Mouse (Mus musculus) liver, embryonic 12.5 days (tissue): Measurements from ENCODE around the gene Cask. TPM values are rescaled to one million over a fixed set of nuclear protein-coding genes. Genes with fewer than 3 reads are reported as not detected.

Experiments used
- ATAC-seq: fragments of 200-750 bp; cut with Nextera tagmentation; 2 replicates; pipeline ENCODE4 v1.8.0; 2017; ENCODE audit warnings: moderate number of reproducible peaks, mild to moderate bottlenecking, moderate library complexity
- H3K27ac ChIP-seq: fragments of 300-500 bp; sonication (generic); 2 replicates; pipeline ENCODE4 v1.5.1; 2016; ENCODE audit warnings: mild to moderate bottlenecking
- H3K27me3 ChIP-seq: fragments of 300-500 bp; sonication (generic); replicated peaks from 2 replicates; pipeline ENCODE4 v1.6.1; 2016; ENCODE audit warnings: mild to moderate bottlenecking, moderate library complexity
- H3K36me3 ChIP-seq: fragments of 300-500 bp; sonication (generic); 2 replicates; pipeline ENCODE4 v1.6.1; 2016; ENCODE audit warnings: mild to moderate bottlenecking, moderate library complexity
- H3K4me1 ChIP-seq: fragments of 300-500 bp; sonication (generic); 2 replicates; pipeline ENCODE4 v1.6.1; 2016
- H3K4me2 ChIP-seq: fragments of 300-500 bp; sonication (generic); 2 replicates; pipeline ENCODE4 v1.6.1; 2016; ENCODE audit warnings: mild to moderate bottlenecking, moderate library complexity
- H3K4me3 ChIP-seq: fragments of 300-500 bp; sonication (generic); 2 replicates; pipeline ENCODE4 v1.5.1; 2016; ENCODE audit warnings: mild to moderate bottlenecking, moderate library complexity
- H3K9ac ChIP-seq: fragments of 300-500 bp; sonication (generic); 2 replicates; pipeline ENCODE4 v1.6.1; 2016; ENCODE audit warnings: mild to moderate bottlenecking, moderate library complexity
- H3K9me3 ChIP-seq: fragments of 300-500 bp; sonication (generic); replicated peaks from 2 replicates; pipeline ENCODE4 v1.6.1; 2016; ENCODE audit warnings: mild to moderate bottlenecking, moderate library complexity
- WGBS: fragments of 180-500 bp; shearing (Covaris S2); methylation state at CpG from one replicate; pipeline ENCODE4 v1.1.7; 2016; ENCODE audit not compliant: insufficient replicate concordance; 5-methylcytosine and 5-hydroxymethylcytosine counted together
- polyA plus RNA-seq: library from polyadenylated mRNA; unstranded; fragments of >200 nt; fragmentation: Nextera tagmentation; extraction: Ambion mirVana; gene quantifications from 2 replicates; pipeline ENCODE4 v1.2.1, GENCODE M21; 2016

Gene Cask
- polyA plus RNA-seq, 1 experiment from 2014 or later = 1.5 TPM

GRCm38 (mm10) chrX:13554504-13554903 is 296.7 kb downstream of the Cask start:
- no peak overlapping the region for H3K9ac ChIP-seq
- H3K36me3 ChIP-seq = no peaks in the 10 kb centered on the region
- no peak overlapping the region for H3K27ac ChIP-seq
- 52% methylated on average over 3 of the region's 3 CpGs for WGBS
- H3K4me3 ChIP-seq = no peak overlapping the region
- no peaks in the 10 kb centered on the region for H3K27me3 ChIP-seq
- no peaks in the 10 kb centered on the region for H3K9me3 ChIP-seq
- H3K4me1 ChIP-seq = 0 out of 2 replicates have a peak, but pooled peaks cover 4% of the 10 kb centered on the region
- no peak for ATAC-seq
- H3K4me2 ChIP-seq = no peak overlapping the region

GRCm38 (mm10) chrX:13552288-13552687 is 298.9 kb downstream of the Cask start:
- no peak overlapping the region for H3K27ac ChIP-seq
- H3K36me3 ChIP-seq = no peaks in the 10 kb centered on the region
- ATAC-seq = no peak
- H3K9ac ChIP-seq = no peak overlapping the region
- H3K4me1 ChIP-seq = 0 out of 2 replicates have a peak, but pooled peaks cover 4% of the 10 kb centered on the region
- no peak overlapping the region for H3K4me2 ChIP-seq
- H3K27me3 ChIP-seq = no peaks in the 10 kb centered on the region
- WGBS = 53% methylated on average over 2 of the region's 2 CpGs
- H3K4me3 ChIP-seq = no peak overlapping the region
- no peaks in the 10 kb centered on the region for H3K9me3 ChIP-seq

GRCm38 (mm10) chrX:13551566-13551965 is 299.6 kb downstream of the Cask start:
- no peak overlapping the region for H3K4me2 ChIP-seq
- 65% methylated on average over 4 of the region's 4 CpGs for WGBS
- no peak overlapping the region for H3K4me3 ChIP-seq
- no peaks in the 10 kb centered on the region for H3K36me3 ChIP-seq
- no peak overlapping the region for H3K9ac ChIP-seq
- H3K27me3 ChIP-seq = no peaks in the 10 kb centered on the region
- 0 out of 2 replicates have a peak, but pooled peaks cover 4% of the 10 kb centered on the region for H3K4me1 ChIP-seq
- no peaks in the 10 kb centered on the region for H3K9me3 ChIP-seq
- no peak overlapping the region for H3K27ac ChIP-seq
- no peak for ATAC-seq

GRCm38 (mm10) chrX:13549100-13549499 is 302.1 kb downstream of the Cask start:
- Histone ChIP-seq H3K9ac (no peak overlapping the region), H3K9me3 (no peaks in the 10 kb centered on the region), H3K27ac (no peak overlapping the region), H3K36me3 (no peaks in the 10 kb centered on the region), H3K4me3 (no peak overlapping the region), H3K27me3 (no peaks in the 10 kb centered on the region), H3K4me1 (no peaks in the 10 kb centered on the region), H3K4me2 (no peak overlapping the region)
- no peak for ATAC-seq
- WGBS = 75% methylated on average over 4 of the region's 4 CpGs

- H3K36me3 ChIP-seq = peaks cover 3% of the 10 kb centered on the region; the same call in 1 of the 2 replicates
- no peaks in the 10 kb centered on the region for H3K9me3 ChIP-seq
- ATAC-seq = no peak
- H3K4me2 ChIP-seq = no peak overlapping the region
- H3K4me3 ChIP-seq = no peak overlapping the region
- H3K27me3 ChIP-seq = no peaks in the 10 kb centered on the region; the same call in 1 of the 2 replicates
- no peak overlapping the region for H3K27ac ChIP-seq
- 83% methylated on average over 8 of the region's 8 CpGs for WGBS
- no peaks in the 10 kb centered on the region for H3K4me1 ChIP-seq
- no peak overlapping the region for H3K9ac ChIP-seq
Observed at GRCm38 (mm10) chrX:13521288-13521687, 329.9 kb downstream of the Cask start.

- H3K4me1 ChIP-seq = no peaks in the 10 kb centered on the region
- no peaks in the 10 kb centered on the region; the same call in 1 of the 2 replicates for H3K27me3 ChIP-seq
- H3K9ac ChIP-seq = no peak overlapping the region
- H3K9me3 ChIP-seq = no peaks in the 10 kb centered on the region
- no peak for ATAC-seq
- H3K4me3 ChIP-seq = no peak overlapping the region
- WGBS = 70% methylated on average over 4 of the region's 4 CpGs
- peaks cover 2% of the 10 kb centered on the region; the same call in 1 of the 2 replicates for H3K36me3 ChIP-seq
- H3K4me2 ChIP-seq = no peak overlapping the region
- H3K27ac ChIP-seq = no peak overlapping the region
Observed at GRCm38 (mm10) chrX:13520566-13520965, 330.6 kb downstream of the Cask start.

- Histone ChIP-seq H3K4me1 (no peaks in the 10 kb centered on the region), H3K9me3 (no peaks in the 10 kb centered on the region), H3K9ac (no peak overlapping the region), H3K27ac (no peak overlapping the region), H3K27me3 (no peaks in the 10 kb centered on the region; the same call in 1 of the 2 replicates), H3K4me2 (no peak overlapping the region), H3K36me3 (no peaks in the 10 kb centered on the region), H3K4me3 (no peak overlapping the region)
- ATAC-seq = no peak
- WGBS = 39% methylated on average over 5 of the region's 5 CpGs
Observed at GRCm38 (mm10) chrX:13519408-13519783, 331.8 kb downstream of the Cask start.

- Histone ChIP-seq H3K9me3 (no peaks in the 10 kb centered on the region), H3K27ac (no peak overlapping the region), H3K4me1 (no peaks in the 10 kb centered on the region), H3K27me3 (no peaks in the 10 kb centered on the region; the same call in 1 of the 2 replicates), H3K4me3 (no peak overlapping the region), H3K4me2 (no peak overlapping the region), H3K36me3 (no peaks in the 10 kb centered on the region), H3K9ac (no peak overlapping the region)
- WGBS = 30% methylated on average over 4 of the region's 4 CpGs
- no peak for ATAC-seq
Observed at GRCm38 (mm10) chrX:13518781-13519407, 332.3 kb downstream of the Cask start.

- H3K27ac ChIP-seq = no peak overlapping the region
- 40% methylated on average over 10 of the region's 10 CpGs for WGBS
- no peaks in the 10 kb centered on the region for H3K9me3 ChIP-seq
- H3K4me1 ChIP-seq = no peaks in the 10 kb centered on the region
- no peak overlapping the region for H3K9ac ChIP-seq
- no peak for ATAC-seq
- H3K4me3 ChIP-seq = no peak overlapping the region
- no peak overlapping the region for H3K4me2 ChIP-seq
- no peaks in the 10 kb centered on the region for H3K36me3 ChIP-seq
- no peaks in the 10 kb centered on the region; the same call in 1 of the 2 replicates for H3K27me3 ChIP-seq
Observed at GRCm38 (mm10) chrX:13518019-13518418, 333.1 kb downstream of the Cask start.

GRCm38 (mm10) chrX:13516451-13516850 is 334.7 kb downstream of the Cask start:
- H3K4me2 ChIP-seq = no peak overlapping the region
- no peak for ATAC-seq
- no peak overlapping the region for H3K27ac ChIP-seq
- H3K4me1 ChIP-seq = no peaks in the 10 kb centered on the region
- H3K9me3 ChIP-seq = no peaks in the 10 kb centered on the region
- H3K4me3 ChIP-seq = no peak overlapping the region
- H3K36me3 ChIP-seq = no peaks in the 10 kb centered on the region
- WGBS = 74% methylated on average over 6 of the region's 6 CpGs
- H3K27me3 ChIP-seq = no peaks in the 10 kb centered on the region; the same call in 1 of the 2 replicates
- H3K9ac ChIP-seq = no peak overlapping the region

GRCm38 (mm10) chrX:13513864-13514263 is 337.3 kb downstream of the Cask start:
- H3K27ac ChIP-seq = no peak overlapping the region
- no peak overlapping the region for H3K4me3 ChIP-seq
- no peak overlapping the region for H3K4me2 ChIP-seq
- no peaks in the 10 kb centered on the region; the same call in 1 of the 2 replicates for H3K27me3 ChIP-seq
- H3K9me3 ChIP-seq = no peaks in the 10 kb centered on the region
- no peak overlapping the region for H3K9ac ChIP-seq
- 76% methylated on average over 5 of the region's 5 CpGs for whole genome bisulfite sequencing
- no peak for ATAC-seq
- no peaks in the 10 kb centered on the region for H3K36me3 ChIP-seq
- H3K4me1 ChIP-seq = no peaks in the 10 kb centered on the region

- no peak overlapping the region for H3K4me3 ChIP-seq
- whole genome bisulfite sequencing = 39% methylated on average over 2 of the region's 2 CpGs
- H3K27ac ChIP-seq = no peak overlapping the region
- no peak overlapping the region for H3K9ac ChIP-seq
- no peaks in the 10 kb centered on the region for H3K4me1 ChIP-seq
- ATAC-seq = no peak
- H3K4me2 ChIP-seq = no peak overlapping the region
- no peaks in the 10 kb centered on the region for H3K9me3 ChIP-seq
- no peaks in the 10 kb centered on the region for H3K36me3 ChIP-seq
- no peaks in the 10 kb centered on the region; the same call in 1 of the 2 replicates for H3K27me3 ChIP-seq
Observed at GRCm38 (mm10) chrX:13513127-13513526, 338.0 kb downstream of the Cask start.

GRCm38 (mm10) chrX:13506376-13506775 is 344.8 kb downstream of the Cask start:
- no peaks in the 10 kb centered on the region for H3K27me3 ChIP-seq
- WGBS = 38% methylated on average over 2 of the region's 2 CpGs
- no peaks in the 10 kb centered on the region for H3K36me3 ChIP-seq
- H3K27ac ChIP-seq = no peak overlapping the region
- H3K9me3 ChIP-seq = no peaks in the 10 kb centered on the region
- ATAC-seq = peak; percentile 21; the same call in 1 of the 2 replicates
- no peaks in the 10 kb centered on the region for H3K4me1 ChIP-seq
- no peak overlapping the region for H3K9ac ChIP-seq
- no peak overlapping the region for H3K4me2 ChIP-seq
- H3K4me3 ChIP-seq = no peak overlapping the region
